Mouse (Mus musculus) heart, postnatal 14 days (tissue): Measurements from ENCODE around the gene B4galnt3. TPM values are rescaled to one million over a fixed set of nuclear protein-coding genes. Genes with fewer than 3 reads are reported as not detected.
A peak's percentile ranks its signal among the peaks of the same experiment; 100 is the strongest.

Source experiments
- DNase-seq, 2 experiments: peaks; one replicate each; pipeline ENCODE4 v3.0.0; 2021 to 2022
- intact Hi-C: fragments of 180-260 bp; cut with DNase I; formaldehyde crosslinking; loops from one replicate; pipeline ENCODE4 v1.15.1; 2025
- total RNA-seq, 2 experiments: library from RNA; stranded (reverse); gene quantifications; 2 replicates each; pipeline ENCODE4 v1.2.3; 2021

B4galnt3 gene
- total RNA-seq, 2 experiments from 2014 or later = 0.29 to 0.50 TPM

DNA sequence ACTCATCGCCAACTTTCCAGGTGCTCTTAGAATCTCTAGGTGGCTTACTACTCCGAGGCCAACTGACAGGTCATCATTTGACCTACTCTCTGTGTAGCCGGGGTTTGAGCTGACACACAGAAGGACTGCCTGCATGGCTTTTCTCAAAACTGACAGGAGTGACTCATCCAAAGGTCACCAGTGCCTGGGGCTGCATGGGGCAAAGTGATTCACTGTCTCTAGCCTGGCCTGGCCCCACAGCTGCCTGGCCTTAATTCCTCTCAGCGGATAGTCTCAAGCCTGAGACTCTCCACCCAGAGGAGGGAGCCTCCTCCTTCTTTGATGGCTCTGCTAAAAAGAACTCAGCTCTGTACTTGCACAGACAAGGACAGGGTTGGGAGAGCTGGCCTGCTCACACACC is 103.4 kb downstream of the B4galnt3 start:
- intact Hi-C loops = loop anchor here (1.0 kb wide), 1 partner anchor 152 kb away; no protein-coding TSS in a partner anchor
- DNase-seq = peak; percentile 23 to 49

DNA sequence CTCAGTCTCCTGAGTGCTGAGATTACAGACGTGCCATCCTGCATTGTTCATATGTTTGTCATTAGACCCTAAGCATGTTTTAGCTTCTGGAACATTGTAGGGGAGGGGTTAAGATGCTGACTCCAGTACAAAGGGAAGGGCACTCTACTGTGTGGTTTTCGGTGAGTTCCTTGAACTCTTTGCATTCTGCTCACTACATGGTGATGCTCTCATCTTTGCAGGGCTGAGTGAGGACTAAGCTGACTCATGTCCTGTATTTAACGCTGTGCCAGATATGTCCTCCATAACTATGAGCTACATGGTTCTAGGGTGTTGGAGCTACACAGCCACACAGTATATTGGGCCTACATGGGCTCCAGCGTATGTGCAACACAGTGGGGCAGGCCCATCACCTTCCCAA is 104.0 kb downstream of the B4galnt3 start:
- no peak for DNase-seq
- intact Hi-C loops = loop anchor here (1.0 kb wide), 1 partner anchor 151 kb away; no protein-coding TSS in a partner anchor

DNA sequence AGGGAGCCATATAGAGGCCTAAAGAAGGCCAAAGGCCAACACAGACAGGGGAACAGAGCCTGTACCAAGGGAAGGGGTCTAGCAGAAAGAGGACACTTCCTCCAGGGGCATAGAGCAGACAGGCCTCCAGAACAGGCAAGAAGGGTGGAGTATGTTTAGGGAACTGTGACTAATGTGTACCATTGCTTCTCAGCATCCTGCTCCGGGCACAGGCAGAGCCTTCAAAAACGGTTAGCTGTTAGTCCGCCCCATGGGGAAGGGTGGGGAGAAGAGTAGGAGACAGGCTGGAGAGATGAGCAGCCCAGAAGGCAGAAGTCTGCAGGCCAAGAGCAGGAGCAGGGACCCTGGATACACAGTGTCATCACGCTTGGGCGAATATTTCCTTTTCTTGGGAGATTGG is 105.1 kb downstream of the B4galnt3 start:
- DNase-seq = no peak
- intact Hi-C loops = loop anchor here (5.0 kb wide), 1 partner anchor 37 kb away; no protein-coding TSS in a partner anchor

DNA sequence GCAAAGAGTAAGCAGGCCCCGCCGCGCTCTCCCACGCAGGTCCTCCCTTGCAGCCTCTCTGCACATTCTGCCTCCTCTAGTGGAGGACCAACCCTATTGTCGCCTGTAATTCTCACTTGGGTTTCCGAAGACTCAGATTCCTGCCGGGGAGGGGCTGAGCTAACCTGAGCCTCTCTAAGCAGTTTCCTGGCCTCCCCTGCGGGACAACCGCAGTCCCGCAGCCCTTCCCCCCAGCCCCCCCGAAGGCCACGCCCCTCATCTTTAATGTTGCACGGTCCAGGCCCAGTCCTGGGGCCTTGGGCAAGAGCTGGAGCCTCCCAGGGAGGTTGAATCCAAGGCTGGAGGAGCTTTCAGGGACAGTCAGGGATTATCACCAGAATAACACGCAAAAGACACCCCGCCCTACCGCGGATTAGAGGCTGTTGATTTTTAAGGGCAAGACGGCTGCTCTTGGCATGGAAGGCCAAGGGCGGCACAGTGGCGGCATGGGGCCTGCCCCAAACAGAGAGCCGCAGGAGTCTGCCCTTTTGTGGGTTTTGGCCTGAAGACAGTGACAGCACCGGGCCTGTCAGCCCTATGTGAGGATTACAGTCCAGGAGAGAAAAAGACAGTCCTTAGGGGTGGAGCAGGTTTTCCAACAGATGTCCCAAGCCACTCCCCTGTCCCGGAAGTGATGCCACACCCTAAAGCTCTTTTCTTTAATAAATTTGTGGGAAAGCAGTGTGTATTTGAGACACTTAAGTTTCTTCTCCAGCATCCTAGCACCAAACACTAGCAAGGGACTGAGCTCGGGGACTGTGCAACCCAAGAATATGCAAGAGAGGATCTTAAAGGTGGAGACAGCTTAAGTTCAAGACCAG is 105.8 kb downstream of the B4galnt3 start:
- peak; percentile 29 to 40 for DNase-seq
- intact Hi-C loops = loop anchor here (5.0 kb wide), 1 partner anchor 36 kb away; no protein-coding TSS in a partner anchor

DNA sequence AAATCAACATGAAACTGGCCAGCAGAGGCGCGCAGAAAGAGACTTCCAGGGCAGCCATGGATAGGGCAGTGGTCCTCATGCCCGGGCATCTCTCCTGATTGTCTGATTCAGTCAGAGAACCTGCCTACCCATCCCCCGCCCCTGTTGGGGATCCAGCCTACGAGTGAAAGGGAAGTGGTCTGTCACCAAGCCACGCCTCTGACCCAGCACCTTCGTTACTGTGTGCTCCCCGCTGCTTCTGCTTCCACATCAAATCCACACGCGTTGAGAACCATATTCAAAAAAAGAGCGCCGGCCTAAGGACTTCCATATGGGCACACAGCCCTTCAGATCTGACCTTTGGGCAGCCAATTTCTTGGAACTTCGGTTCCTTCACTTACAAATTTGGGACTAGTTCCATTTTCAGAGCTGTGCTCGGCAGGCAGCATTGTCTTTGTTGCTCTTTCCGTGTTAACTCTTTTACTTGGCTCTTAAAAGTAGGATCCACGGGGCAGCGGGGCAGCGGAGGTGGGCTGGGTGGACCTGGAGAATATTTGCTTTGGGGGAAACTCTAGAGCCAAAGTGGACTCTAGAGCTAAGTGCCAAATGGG is 106.7 kb downstream of the B4galnt3 start:
- intact Hi-C loops = loop anchor here (5.0 kb wide), 1 partner anchor 35 kb away; no protein-coding TSS in a partner anchor
- peak; percentile 30 to 34 for DNase-seq

DNA sequence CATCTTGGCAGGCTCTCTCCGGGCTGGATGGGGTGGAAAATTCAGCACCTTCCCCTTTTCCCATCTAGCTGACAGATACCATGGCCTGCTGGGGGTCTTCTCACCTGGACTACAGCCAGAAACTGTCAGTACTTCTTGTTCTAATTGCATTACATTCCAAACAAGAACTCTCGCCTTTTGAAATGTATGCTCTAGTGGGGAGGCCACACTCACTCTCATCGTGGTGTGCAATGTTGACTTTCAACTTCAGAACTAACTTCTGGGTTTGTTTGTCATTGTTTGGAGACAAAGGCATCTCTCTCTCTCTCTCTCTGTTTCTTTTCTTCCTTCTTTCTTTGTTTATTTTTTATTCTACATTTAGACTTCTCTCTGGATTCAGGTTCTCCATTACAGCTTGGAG is 107.8 kb downstream of the B4galnt3 start:
- intact Hi-C loops = loop anchor here (5.0 kb wide), 1 partner anchor 34 kb away; no protein-coding TSS in a partner anchor
- DNase-seq = no peak

DNA sequence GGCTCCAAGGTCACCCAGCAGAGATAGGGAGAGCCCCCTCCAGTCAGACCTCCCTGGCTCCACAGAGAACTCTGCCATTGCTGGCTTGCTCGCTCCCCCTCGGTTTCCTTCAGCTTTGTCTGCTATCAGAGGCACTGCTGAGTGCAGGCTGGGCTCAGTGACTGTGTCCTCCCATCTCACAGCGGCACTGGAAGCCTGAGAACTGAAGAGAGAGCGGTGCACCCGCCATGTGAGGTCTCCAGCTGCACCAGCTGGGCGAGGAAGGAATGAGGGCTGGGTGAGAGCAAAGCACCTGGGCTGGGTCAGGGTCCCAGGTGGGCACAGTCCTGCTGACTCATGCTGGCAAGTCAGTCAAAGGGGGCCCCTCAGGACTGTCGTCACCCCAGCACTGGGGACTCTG is 108.6 kb downstream of the B4galnt3 start:
- intact Hi-C loops = loop anchor here (5.0 kb wide), 1 partner anchor 33 kb away; no protein-coding TSS in a partner anchor

DNA sequence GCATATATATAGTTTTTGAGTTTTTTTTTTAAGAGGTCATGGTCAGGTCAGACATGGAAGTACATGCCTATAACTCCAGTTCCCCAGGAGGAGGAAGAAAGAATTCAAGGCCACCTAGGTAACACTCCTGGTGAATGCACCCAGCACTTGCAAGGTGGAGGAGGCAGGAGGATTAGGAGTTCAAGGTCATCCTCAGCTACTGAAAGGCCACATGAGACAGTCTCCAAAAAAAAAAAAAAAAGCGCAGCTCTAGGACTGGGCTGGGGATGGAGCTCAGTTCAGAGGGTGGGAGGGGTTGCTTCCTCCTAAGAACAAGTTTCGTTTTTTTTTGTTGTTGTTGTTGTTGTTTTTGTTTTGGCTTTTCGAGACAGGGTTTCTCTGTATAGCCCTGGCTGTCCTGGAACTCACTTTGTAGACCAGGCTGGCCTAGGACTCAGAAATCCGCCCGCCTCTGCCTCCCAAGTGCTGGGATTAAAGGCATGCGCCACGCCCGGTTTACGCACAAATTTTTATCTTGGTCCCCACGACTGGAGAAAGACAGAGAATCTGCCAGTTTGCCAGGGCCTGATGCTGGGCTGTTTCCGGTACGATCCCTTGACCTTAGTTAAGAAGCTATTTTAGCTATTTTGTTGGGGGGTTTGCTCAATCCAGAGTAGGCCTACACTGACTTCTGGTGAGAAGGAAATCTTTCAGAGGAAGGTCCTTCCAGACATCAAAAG is 109.2 kb downstream of the B4galnt3 start:
- intact Hi-C loops = loop anchor here (5.0 kb wide), 1 partner anchor 33 kb away; no protein-coding TSS in a partner anchor
- no peak for DNase-seq

More for the DNA sequence above, 108.6 kb downstream of the B4galnt3 start:
- DNase-seq = no peak

DNA sequence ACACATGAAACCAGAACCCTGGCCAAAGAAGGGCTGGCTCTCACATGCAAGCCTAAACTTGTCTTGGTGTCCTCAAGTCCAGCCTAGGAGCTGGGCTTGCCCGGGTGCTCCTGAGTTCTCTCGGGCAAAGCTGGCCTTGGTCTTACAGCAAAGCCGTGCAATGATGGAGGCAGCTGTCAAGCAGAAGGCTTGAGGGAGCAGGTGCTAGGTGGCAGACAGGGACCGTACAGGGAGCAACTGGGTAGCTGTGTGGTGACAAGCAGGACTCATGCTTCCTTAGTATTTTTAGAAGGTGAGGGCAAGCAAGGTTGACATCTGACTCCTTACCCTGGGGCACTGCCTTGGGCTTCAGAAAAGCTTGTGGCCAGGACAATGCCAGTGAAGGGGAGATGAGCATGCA is 110.6 kb downstream of the B4galnt3 start:
- DNase-seq = no peak
- intact Hi-C loops = no loop called here

DNA sequence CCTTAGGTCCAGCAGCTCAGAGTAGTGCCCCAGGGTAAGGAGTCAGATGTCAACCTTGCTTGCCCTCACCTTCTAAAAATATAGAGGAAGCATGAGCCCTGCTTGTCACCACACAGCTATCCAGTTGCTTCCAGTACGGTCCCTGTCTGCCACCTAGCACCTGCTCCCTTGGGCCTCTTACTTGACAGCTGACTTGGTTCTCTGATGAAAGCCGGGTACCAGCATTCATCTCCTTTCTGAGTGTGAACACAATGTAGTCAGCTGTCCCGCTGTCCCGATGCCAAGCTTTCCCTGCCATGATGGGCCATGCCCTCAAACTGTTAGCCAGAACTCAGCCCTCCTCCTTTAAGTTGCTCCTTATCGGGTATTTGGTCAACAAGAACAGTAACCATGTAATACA is 112.2 kb downstream of the B4galnt3 start:
- DNase-seq = peak; percentile 19 to 48
- intact Hi-C loops = no loop called here

DNA sequence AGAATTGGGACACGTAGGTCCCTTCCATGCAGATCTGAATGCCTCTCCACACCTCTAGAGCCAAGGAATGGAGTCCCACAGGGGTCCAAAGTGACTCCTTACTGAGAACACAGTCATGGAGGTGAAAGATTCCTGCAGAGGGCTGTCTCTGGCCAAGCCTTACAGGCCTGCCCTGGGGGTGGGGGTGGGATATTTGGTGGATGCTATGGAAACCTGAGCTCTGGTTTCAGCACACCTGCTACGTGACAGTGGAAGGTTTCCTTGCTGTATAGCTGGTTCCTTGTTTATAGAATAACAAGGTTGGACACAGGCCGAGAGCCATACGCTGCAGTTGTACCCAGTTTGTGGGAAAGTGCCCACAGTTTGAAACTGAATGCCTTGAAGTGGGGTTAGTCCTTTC is 113.9 kb downstream of the B4galnt3 start:
- intact Hi-C loops = no loop called here
- DNase-seq = no peak

DNA sequence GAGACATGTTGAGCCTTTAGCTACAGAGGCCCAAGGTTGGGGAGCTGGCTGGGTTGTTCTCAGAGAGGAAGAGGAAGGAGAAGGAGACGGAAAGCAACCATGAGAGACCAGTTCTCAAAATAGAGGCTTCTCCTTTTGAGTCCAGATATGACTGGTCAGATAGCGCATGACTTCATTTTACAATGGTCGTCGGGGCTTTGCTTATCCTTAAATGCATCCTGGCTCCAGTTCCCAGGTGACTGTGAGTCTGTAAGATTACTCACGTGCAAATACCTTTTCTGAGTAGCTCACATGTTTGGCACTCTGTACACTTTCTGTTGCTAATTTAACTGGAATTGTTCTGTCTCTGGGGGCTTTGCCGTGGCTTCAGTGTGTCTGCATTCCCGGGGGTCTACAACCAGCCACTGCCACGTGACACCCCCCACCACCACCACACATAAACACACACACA is 114.6 kb downstream of the B4galnt3 start:
- DNase-seq = no peak
- intact Hi-C loops = no loop called here

DNA sequence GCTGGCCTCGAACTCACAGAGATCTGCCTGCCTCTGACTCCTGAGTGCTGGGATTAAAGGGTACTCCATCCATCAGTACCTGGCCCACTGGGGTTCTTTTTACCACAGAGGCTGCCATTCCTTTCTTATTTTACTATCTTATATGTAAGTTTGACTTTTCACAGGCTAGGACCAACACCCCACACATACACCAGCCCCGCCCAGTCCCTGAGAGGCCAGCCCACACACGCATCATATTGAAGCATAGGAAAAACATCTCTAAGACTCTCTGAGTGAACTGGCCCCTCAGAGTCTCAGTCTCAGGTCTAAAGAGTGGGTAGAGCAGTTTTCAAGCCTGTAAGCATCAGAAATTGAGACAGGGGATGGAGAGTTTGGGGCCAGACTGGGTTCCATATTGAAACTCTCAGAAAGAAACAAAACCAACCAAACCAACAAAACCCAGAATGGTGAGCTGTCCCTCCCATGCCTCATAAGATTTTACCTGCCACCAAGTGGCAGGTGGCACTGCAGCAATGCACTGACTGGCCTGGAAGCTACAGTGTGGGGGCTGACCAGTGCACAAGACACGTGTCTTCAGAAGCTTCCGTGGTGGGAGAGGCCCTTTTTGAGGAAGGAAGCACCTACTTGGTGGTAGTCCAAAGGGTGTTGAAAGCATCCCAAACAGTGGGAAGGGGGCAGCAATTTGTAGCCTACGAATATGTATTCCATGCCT is 115.2 kb downstream of the B4galnt3 start:
- DNase-seq = no peak
- intact Hi-C loops = no loop called here

DNA sequence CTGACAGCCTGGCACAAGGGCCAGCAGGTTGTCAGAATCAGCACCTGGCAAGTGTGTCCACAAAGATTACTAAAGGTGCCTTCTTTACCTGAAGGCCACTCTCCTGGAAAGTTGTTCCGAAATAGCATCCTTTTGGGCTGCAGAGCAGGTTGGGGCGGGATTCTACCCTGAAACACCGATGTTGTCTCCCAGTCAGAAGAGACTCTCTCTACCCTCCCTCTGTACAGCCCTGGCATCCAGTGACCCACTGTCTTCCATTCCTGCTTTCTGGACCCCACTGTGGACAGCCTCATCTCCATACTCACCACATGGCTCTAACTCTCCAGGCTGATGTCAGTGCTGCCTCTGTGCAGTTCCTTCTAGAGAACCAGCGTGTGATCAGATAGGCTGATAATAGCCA is 118.7 kb downstream of the B4galnt3 start:
- intact Hi-C loops = no loop called here
- no peak for DNase-seq

DNA sequence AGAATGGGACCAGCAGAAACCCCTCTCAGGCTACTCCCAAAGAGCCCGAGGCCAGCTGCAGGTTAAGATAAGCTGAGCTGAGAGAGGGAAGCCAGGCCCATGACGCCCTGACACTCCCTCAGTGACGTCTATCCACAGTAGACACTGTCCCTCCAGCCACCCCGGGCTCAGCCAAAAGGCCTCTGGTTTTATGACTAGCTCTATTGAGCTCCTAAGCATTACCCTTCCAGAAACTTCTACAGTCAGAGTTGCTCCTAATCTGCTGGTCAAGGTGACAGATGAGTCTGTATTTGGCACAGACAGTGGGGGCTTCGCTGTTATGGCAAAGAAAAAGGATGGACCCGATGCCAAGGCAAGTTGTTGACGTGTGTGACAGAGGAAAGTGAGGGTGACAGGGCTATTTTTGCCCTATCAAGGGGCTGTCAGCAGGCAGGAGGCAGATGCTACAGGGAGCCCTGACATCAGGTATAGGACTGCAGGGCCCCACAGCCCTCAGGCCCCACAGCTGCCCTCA is 119.7 kb downstream of the B4galnt3 start:
- DNase-seq = peak; percentile 76 to 77

DNA sequence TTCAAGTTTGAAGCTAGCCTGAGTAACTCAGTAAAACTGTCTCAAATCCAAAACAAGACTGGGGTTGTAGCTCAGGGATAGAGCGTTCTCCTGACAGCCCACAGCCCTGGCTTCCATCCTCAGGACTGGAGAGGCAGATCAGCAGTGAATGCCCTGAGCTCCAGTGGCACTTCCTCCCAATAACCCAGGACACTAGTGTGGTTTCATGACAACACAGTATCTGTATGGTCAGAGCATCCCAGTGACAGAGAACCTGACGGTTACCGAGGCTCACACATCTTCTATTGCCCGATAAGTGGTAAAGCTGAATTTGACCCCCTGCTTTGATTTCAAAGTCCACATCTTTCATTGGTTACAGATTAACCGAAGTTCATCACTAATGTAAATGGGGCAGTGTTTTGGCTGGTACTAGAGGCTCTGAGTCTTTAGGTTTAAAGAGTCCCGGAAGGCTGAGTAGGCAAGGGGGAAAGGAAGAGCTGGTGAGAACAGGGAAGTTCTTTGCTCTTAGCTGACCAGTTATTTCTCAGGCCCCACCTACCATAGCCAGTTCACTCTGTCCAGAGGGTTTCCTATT is 120.2 kb downstream of the B4galnt3 start:
- intact Hi-C loops = no loop called here
- no peak for DNase-seq

More for the DNA sequence above, 119.7 kb downstream of the B4galnt3 start:
- intact Hi-C loops = no loop called here

DNA sequence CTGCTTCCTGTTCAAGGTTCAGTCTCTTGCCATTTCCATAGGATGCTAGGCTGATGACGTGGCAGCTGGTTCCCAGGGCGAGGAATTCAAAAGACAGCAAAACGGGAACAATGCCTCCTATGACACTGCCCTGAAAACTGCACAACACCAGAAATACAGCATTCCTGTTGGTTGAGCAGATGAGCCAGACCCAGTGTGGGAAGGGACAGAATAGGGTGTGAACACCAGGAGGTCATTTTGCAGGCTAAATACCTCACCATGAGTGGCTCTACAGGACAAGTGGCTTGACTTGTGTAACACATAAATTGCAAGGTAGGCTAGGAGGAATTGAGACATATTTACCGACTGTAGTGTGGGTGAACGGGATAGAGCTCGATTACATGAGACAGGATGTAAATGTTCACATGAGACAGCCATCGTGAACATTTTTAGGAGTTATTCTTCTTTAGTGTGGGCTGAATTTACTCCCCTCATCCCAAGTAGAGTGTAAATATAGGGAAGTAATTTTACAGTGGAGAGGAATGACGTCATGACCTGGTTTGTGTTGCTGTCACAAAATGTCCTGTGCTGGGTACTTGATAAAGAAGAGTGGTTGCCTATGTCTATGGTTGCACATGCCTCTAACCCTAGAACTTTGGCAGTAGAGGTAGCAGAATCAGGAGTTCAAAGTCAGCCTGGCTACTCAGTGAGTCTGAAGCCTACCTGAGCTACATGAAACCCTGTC is 121.9 kb downstream of the B4galnt3 start:
- intact Hi-C loops = no loop called here
- no peak for DNase-seq

DNA sequence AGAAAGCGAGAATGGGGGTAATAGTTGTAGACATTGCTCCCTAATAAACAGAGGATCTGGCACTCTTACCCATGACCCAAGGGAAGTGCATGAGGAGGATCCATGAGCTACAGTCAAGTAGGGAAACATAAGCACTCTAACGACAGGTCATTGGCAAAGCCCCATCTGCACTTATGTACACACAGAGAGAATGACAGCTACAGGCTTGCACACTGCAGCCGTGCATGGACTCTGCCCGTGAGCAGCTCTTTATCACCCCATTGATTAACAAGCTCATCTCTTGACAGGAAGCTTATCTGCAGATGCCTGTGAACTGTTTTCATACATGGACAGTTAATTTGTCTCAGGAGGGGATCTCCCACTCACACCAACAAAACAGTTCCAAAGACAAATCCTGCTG is 126.8 kb downstream of the B4galnt3 start:
- intact Hi-C loops = no loop called here
- DNase-seq = no peak

DNA sequence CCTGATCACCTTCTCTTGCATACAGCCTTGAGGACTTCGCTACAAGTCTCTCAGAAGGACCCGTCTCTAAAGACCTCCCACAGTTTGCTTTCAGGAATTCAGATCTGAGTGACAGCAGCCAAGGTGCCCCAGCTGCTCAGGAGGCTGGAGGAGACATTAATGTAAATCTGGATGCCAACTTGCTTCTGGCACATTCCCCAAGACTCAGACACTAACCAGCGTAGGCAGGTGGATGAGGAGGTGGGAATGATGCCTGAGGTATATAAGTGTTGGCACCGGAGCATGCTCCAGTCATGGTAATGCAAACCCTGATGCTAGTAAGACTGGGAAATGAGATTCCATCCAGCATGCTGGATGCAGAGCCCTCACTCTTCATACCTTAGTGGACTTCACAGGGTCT is 129.6 kb downstream of the B4galnt3 start:
- no peak for DNase-seq
- intact Hi-C loops = no loop called here
